Mouse (Mus musculus) intestine, embryonic 14.5 days (tissue): ENCODE data around the gene Tmem201. TPM values are rescaled to one million over a fixed set of nuclear protein-coding genes. Genes with fewer than 3 reads are reported as not detected.

Experiments used
- ATAC-seq: fragments of 200-750 bp; cut with Nextera tagmentation; replicated peaks from 2 replicates; pipeline ENCODE4 v1.8.0; 2017; ENCODE audit warnings: low read depth, moderate number of reproducible peaks, moderate TSS enrichment, moderate library complexity; ENCODE audit not compliant: low FRiP score, low TSS enrichment
- DNase-seq: peaks from one replicate; pipeline ENCODE4 v3.0.0-alpha.2; 2018; ENCODE audit warnings: low spot score
- H3K27ac ChIP-seq: fragments of 300-500 bp; sonication (generic); 2 replicates; pipeline ENCODE4 v1.5.1; 2014; ENCODE audit warnings: low read depth, mild to moderate bottlenecking, control low read depth
- H3K27me3 ChIP-seq: fragments of 300-500 bp; sonication (generic); replicated peaks from 2 replicates; pipeline ENCODE4 v1.6.1; 2014; ENCODE audit warnings: low read length, control low read depth; ENCODE audit not compliant: control insufficient read depth, insufficient read depth
- H3K36me3 ChIP-seq: fragments of 300-500 bp; sonication (generic); 2 replicates; pipeline ENCODE4 v1.6.1; 2014; ENCODE audit warnings: low read length, control low read depth; ENCODE audit not compliant: control insufficient read depth, insufficient read depth
- H3K4me1 ChIP-seq: fragments of 300-500 bp; sonication (generic); replicated peaks from 2 replicates; pipeline ENCODE4 v1.6.1; 2014; ENCODE audit warnings: low read length, control low read depth, mixed read lengths; ENCODE audit not compliant: control insufficient read depth, insufficient read depth
- H3K4me2 ChIP-seq: fragments of 300-500 bp; sonication (generic); 2 replicates; pipeline ENCODE4 v1.6.1; 2014; ENCODE audit warnings: low read length
- H3K4me3 ChIP-seq: fragments of 300-500 bp; sonication (generic); 2 replicates; pipeline ENCODE4 v1.5.1; 2014; ENCODE audit warnings: low read depth, low read length, control low read depth, mixed read lengths
- H3K9ac ChIP-seq: fragments of 300-500 bp; sonication (generic); 2 replicates; pipeline ENCODE4 v1.6.1; 2014; ENCODE audit warnings: mild to moderate bottlenecking, low read length
- H3K9me3 ChIP-seq: fragments of 300-500 bp; sonication (generic); 2 replicates; pipeline ENCODE4 v1.6.1; 2016; ENCODE audit warnings: low read length, control low read depth; ENCODE audit not compliant: control insufficient read depth
- WGBS: fragments of 180-500 bp; shearing (Covaris S2); extraction: QIAGEN DNeasy Blood & Tissue Kit; methylation state at CpG from one replicate; pipeline ENCODE4 v1.1.7; 2014; 5-methylcytosine and 5-hydroxymethylcytosine counted together
- polyA plus RNA-seq: library from polyadenylated mRNA; unstranded; fragments of >200 nt; fragmentation: Nextera tagmentation; extraction: Ambion mirVana; gene quantifications from 2 replicates; pipeline ENCODE4 v1.2.1, GENCODE M21; 2014

Tmem201 gene
- polyA plus RNA-seq, 1 experiment from 2014 or later: 22.2 TPM

- WGBS: 37% methylated on average over 4 of the region's 4 CpGs
- H3K9me3 ChIP-seq: no peaks in the 10 kb centered on the region
- H3K36me3 ChIP-seq: 0 out of 2 replicates have a peak, but pooled peaks cover 4% of the 10 kb centered on the region
- peak overlapping the region; percentile 96 for H3K4me2 ChIP-seq
- no peaks in the 10 kb centered on the region for H3K27me3 ChIP-seq
- H3K27ac ChIP-seq: no peak overlapping the region
- H3K9ac ChIP-seq: peak overlapping the region; percentile 78
- H3K4me1 ChIP-seq: peaks cover 34% of the 10 kb centered on the region
- ATAC-seq: no peak
- H3K4me3 ChIP-seq: peak overlapping the region; percentile 67
- DNase-seq: no peak
Measured at GRCm38 (mm10) chr4:149736581-149736980, 1.3 kb downstream of the Tmem201 start.

GRCm38 (mm10) chr4:149735624-149736250, 2.1 kb downstream of the Tmem201 start:
- H3K4me1 ChIP-seq: peaks cover 34% of the 10 kb centered on the region
- peaks cover 12% of the 10 kb centered on the region for H3K36me3 ChIP-seq
- H3K9ac ChIP-seq: no peak overlapping the region
- ATAC-seq (no peak), DNase-seq (no peak)
- H3K4me2 ChIP-seq: peak overlapping the region; percentile 96; the same call in 1 of the 2 replicates
- H3K4me3 ChIP-seq: no peak overlapping the region
- no peaks in the 10 kb centered on the region for H3K9me3 ChIP-seq
- H3K27ac ChIP-seq: no peak overlapping the region
- WGBS: 70% methylated on average over 5 of the region's 5 CpGs
- no peaks in the 10 kb centered on the region for H3K27me3 ChIP-seq

GRCm38 (mm10) chr4:149734730-149735475, 2.9 kb downstream of the Tmem201 start:
- H3K4me1 ChIP-seq: peaks cover 34% of the 10 kb centered on the region
- no peaks in the 10 kb centered on the region for H3K27me3 ChIP-seq

GRCm38 (mm10) chr4:149734246-149734645, 3.6 kb downstream of the Tmem201 start:
- Histone ChIP-seq H3K4me2 (no peak overlapping the region), H3K27me3 (no peaks in the 10 kb centered on the region), H3K4me3 (no peak overlapping the region), H3K4me1 (peaks cover 34% of the 10 kb centered on the region), H3K9ac (no peak overlapping the region), H3K9me3 (no peaks in the 10 kb centered on the region), H3K27ac (peak overlapping the region; percentile 33; the same call in 1 of the 2 replicates), H3K36me3 (peaks cover 27% of the 10 kb centered on the region)
- ATAC-seq (no peak), DNase-seq (no peak)
- 80% methylated on average over 6 of the region's 6 CpGs for WGBS

More at GRCm38 (mm10) chr4:149734730-149735475, 2.9 kb downstream of the Tmem201 start:
- H3K4me2 ChIP-seq: no peak overlapping the region
- H3K4me3 ChIP-seq: no peak overlapping the region
- no peak overlapping the region for H3K9ac ChIP-seq
- no peak for ATAC-seq
- H3K9me3 ChIP-seq: no peaks in the 10 kb centered on the region
- H3K27ac ChIP-seq: no peak overlapping the region
- no peak for DNase-seq
- 78% methylated on average over 10 of the region's 10 CpGs for WGBS
- peaks cover 20% of the 10 kb centered on the region for H3K36me3 ChIP-seq

GRCm38 (mm10) chr4:149733748-149734147, 4.1 kb downstream of the Tmem201 start:
- H3K4me1 ChIP-seq: peaks cover 34% of the 10 kb centered on the region
- peak overlapping the region; percentile 33; the same call in 1 of the 2 replicates for H3K27ac ChIP-seq
- H3K27me3 ChIP-seq: no peaks in the 10 kb centered on the region
- H3K4me3 ChIP-seq: no peak overlapping the region
- DNase-seq: no peak
- H3K9ac ChIP-seq: no peak overlapping the region
- peaks cover 32% of the 10 kb centered on the region for H3K36me3 ChIP-seq
- ATAC-seq: no peak
- 41% methylated on average over 6 of the region's 6 CpGs for WGBS
- H3K9me3 ChIP-seq: no peaks in the 10 kb centered on the region
- no peak overlapping the region for H3K4me2 ChIP-seq

GRCm38 (mm10) chr4:149732800-149733199, 5.0 kb downstream of the Tmem201 start:
- no peaks in the 10 kb centered on the region for H3K27me3 ChIP-seq
- no peak overlapping the region for H3K4me2 ChIP-seq
- H3K36me3 ChIP-seq: peaks cover 41% of the 10 kb centered on the region
- H3K4me3 ChIP-seq: no peak overlapping the region
- peaks cover 34% of the 10 kb centered on the region for H3K4me1 ChIP-seq
- DNase-seq (no peak), ATAC-seq (no peak)
- no peaks in the 10 kb centered on the region for H3K9me3 ChIP-seq
- H3K27ac ChIP-seq: peak overlapping the region; percentile 11; the same call in 1 of the 2 replicates
- H3K9ac ChIP-seq: no peak overlapping the region
- WGBS: 67% methylated on average over 10 of the region's 10 CpGs

GRCm38 (mm10) chr4:149732313-149732712, 5.5 kb downstream of the Tmem201 start:
- peak overlapping the region; percentile 11; the same call in 1 of the 2 replicates for H3K27ac ChIP-seq
- ATAC-seq (no peak), DNase-seq (no peak)
- H3K4me3 ChIP-seq: no peak overlapping the region
- no peak overlapping the region for H3K4me2 ChIP-seq
- no peaks in the 10 kb centered on the region for H3K9me3 ChIP-seq
- no peak overlapping the region for H3K9ac ChIP-seq
- H3K27me3 ChIP-seq: no peaks in the 10 kb centered on the region
- WGBS: 90% methylated on average over 3 of the region's 3 CpGs
- peaks cover 46% of the 10 kb centered on the region for H3K36me3 ChIP-seq
- peaks cover 34% of the 10 kb centered on the region for H3K4me1 ChIP-seq

GRCm38 (mm10) chr4:149730827-149731226, 7.0 kb downstream of the Tmem201 start:
- no peak for ATAC-seq
- 65% methylated on average over 7 of the region's 7 CpGs for WGBS

More at GRCm38 (mm10) chr4:149730827-149731226, 7.0 kb downstream of the Tmem201 start:
- no peaks in the 10 kb centered on the region for H3K9me3 ChIP-seq
- no peak overlapping the region for H3K4me2 ChIP-seq
- H3K9ac ChIP-seq: no peak overlapping the region
- peaks cover 60% of the 10 kb centered on the region for H3K36me3 ChIP-seq
- H3K4me1 ChIP-seq: peaks cover 20% of the 10 kb centered on the region
- no peak for DNase-seq
- H3K4me3 ChIP-seq: no peak overlapping the region
- no peaks in the 10 kb centered on the region for H3K27me3 ChIP-seq
- no peak overlapping the region for H3K27ac ChIP-seq
